Mouse (Mus musculus) lung, postnatal 14 days (tissue): ENCODE measurements around the gene Ccdc191.
A peak's percentile ranks its signal among the peaks of the same experiment; 100 is the strongest.

Source experiments
- DNase-seq: peaks from one replicate; pipeline ENCODE4 v3.0.0; 2021

Gene Ccdc191

GRCm38 (mm10) chr16:43999111-43999510 lies 109.5 kb downstream of the Ccdc191 start:
- DNase-seq: peak; percentile 9

GRCm38 (mm10) chr16:43999541-43999940 lies 109.9 kb downstream of the Ccdc191 start:
- no peak for DNase-seq

GRCm38 (mm10) chr16:44002086-44002485 lies 112.5 kb downstream of the Ccdc191 start:
- DNase-seq: no peak

DNA sequence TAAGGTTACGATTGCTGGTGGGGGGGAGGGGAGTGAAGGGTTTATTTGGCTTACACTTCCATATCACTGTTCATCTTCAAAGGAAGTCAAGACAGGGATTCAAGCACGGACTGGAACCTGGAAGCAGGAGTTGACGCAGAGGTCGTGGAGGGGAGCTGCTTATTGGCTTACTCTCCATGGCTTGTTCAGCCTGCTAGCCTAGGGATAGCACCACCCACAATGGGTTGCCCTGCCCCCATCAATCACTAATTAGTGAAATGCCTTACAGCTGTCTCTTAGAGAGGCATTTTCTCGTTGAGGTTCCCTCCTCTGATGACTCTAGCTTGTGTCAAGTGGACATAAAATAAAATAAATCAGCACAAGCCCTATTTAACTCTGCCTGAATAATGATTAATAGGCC lies 121.4 kb downstream of the Ccdc191 start:
- DNase-seq: no peak
